Mouse (Mus musculus): ENCODE results near the gene Ptges2. TPM values are rescaled to one million over a fixed set of nuclear protein-coding genes. Genes with fewer than 3 reads are reported as not detected.

Gene Ptges2
- polyA plus RNA-seq, 1 experiment from 2014 or later = 24.9 TPM

- H3K9ac ChIP-seq = no peak overlapping the region
- H3K27ac ChIP-seq = no peak overlapping the region
- WGBS = 90% methylated on average over 7 of the region's 7 CpGs
- peaks cover 47% of the 10 kb centered on the region for H3K36me3 ChIP-seq
- H3K4me2 ChIP-seq = no peak overlapping the region
- H3K4me3 ChIP-seq = no peak overlapping the region
- H3K4me1 ChIP-seq = peaks cover 13% of the 10 kb centered on the region
- no peaks in the 10 kb centered on the region for H3K27me3 ChIP-seq
- ATAC-seq (ENCODE audit: insufficient number of reproducible peaks, low FRiP score, low TSS enrichment, low read depth) = no peak
- H3K9me3 ChIP-seq = no peaks in the 10 kb centered on the region
Observed at GRCm38 (mm10) chr2:32380001-32380500, 15.6 kb upstream of the Ptges2 start.

GRCm38 (mm10) chr2:32381141-32381774 lies 14.4 kb upstream of the Ptges2 start:
- Histone ChIP-seq H3K27me3 (no peaks in the 10 kb centered on the region), H3K9me3 (no peaks in the 10 kb centered on the region), H3K4me3 (peak overlapping the region; percentile 61), H3K27ac (peak overlapping the region; percentile 61), H3K4me2 (peak overlapping the region; percentile 97), H3K36me3 (peaks cover 35% of the 10 kb centered on the region), H3K9ac (peak overlapping the region; percentile 39), H3K4me1 (peaks cover 13% of the 10 kb centered on the region)
- under 1% methylated on average over 27 of the region's 27 CpGs for WGBS
- 0 out of 2 replicates have a peak, but pooled peaks have one; percentile 12 for ATAC-seq (ENCODE audit: insufficient number of reproducible peaks, low FRiP score, low TSS enrichment, low read depth)

- no peaks in the 10 kb centered on the region for H3K27me3 ChIP-seq
- peaks cover 13% of the 10 kb centered on the region for H3K4me1 ChIP-seq
- H3K27ac ChIP-seq = peak within 1 kb of the TSS; percentile 61
- no peaks in the 10 kb centered on the region for H3K9me3 ChIP-seq
- ATAC-seq (ENCODE audit: insufficient number of reproducible peaks, low FRiP score, low TSS enrichment, low read depth) = peak; percentile 86
- H3K4me2 ChIP-seq = peak within 1 kb of the TSS; percentile 97
- H3K9ac ChIP-seq = peak within 1 kb of the TSS; percentile 39
- peak within 1 kb of the TSS; percentile 61 for H3K4me3 ChIP-seq
- peaks cover 30% of the 10 kb centered on the region for H3K36me3 ChIP-seq
- under 1% methylated on average over 34 of the region's 47 CpGs for WGBS
Observed at GRCm38 (mm10) chr2:32381775-32382223, 13.9 kb upstream of the Ptges2 start, which contains the start of gene 1110008P14Rik. Gene 1110008P14Rik (minus strand): TSS chr2:32381938.

- Histone ChIP-seq H3K27me3 (no peaks in the 10 kb centered on the region), H3K27ac (no peak overlapping the region), H3K9me3 (no peaks in the 10 kb centered on the region), H3K4me3 (peak overlapping the region; percentile 61; the same call in 1 of the 2 replicates), H3K4me1 (peaks cover 17% of the 10 kb centered on the region), H3K9ac (no peak overlapping the region), H3K4me2 (no peak overlapping the region), H3K36me3 (peaks cover 21% of the 10 kb centered on the region)
- WGBS = 78% methylated on average over 2 of the region's 2 CpGs
- ATAC-seq (ENCODE audit: insufficient number of reproducible peaks, low FRiP score, low TSS enrichment, low read depth) = no peak
Observed at GRCm38 (mm10) chr2:32382689-32383088, 13.0 kb upstream of the Ptges2 start.

- no peak within 1 kb of the TSS for H3K9ac ChIP-seq
- H3K27me3 ChIP-seq = no peaks in the 10 kb centered on the region
- no peaks in the 10 kb centered on the region for H3K9me3 ChIP-seq
- H3K27ac ChIP-seq = no peak within 1 kb of the TSS
- peaks cover 8% of the 10 kb centered on the region for H3K4me1 ChIP-seq
- no peak within 1 kb of the TSS for H3K4me3 ChIP-seq
- no peak within 1 kb of the TSS for H3K4me2 ChIP-seq
- no peak for ATAC-seq (ENCODE audit: insufficient number of reproducible peaks, low FRiP score, low TSS enrichment, low read depth)
- WGBS = 57% methylated on average over 5 of the region's 5 CpGs
- H3K36me3 ChIP-seq = no peaks in the 10 kb centered on the region
Observed at GRCm38 (mm10) chr2:32387706-32388490, 7.8 kb upstream of the Ptges2 start, which contains the start of gene Lcn2. Gene Lcn2 (minus strand): TSS chr2:32388252.

- Histone ChIP-seq H3K4me3 (no peak overlapping the region), H3K4me1 (peaks cover 8% of the 10 kb centered on the region), H3K27ac (no peak overlapping the region), H3K27me3 (no peaks in the 10 kb centered on the region), H3K36me3 (no peaks in the 10 kb centered on the region), H3K9ac (no peak overlapping the region), H3K4me2 (no peak overlapping the region), H3K9me3 (no peaks in the 10 kb centered on the region)
- 77% methylated on average over 2 of the region's 2 CpGs for WGBS
- ATAC-seq (ENCODE audit: insufficient number of reproducible peaks, low FRiP score, low TSS enrichment, low read depth) = no peak
Observed at GRCm38 (mm10) chr2:32389157-32389556, 6.5 kb upstream of the Ptges2 start.

- H3K27me3 ChIP-seq = no peaks in the 10 kb centered on the region
- WGBS = 64% methylated on average over 8 of the region's 8 CpGs
Observed at GRCm38 (mm10) chr2:32390871-32391270, 4.8 kb upstream of the Ptges2 start.

GRCm38 (mm10) chr2:32392063-32392462 lies 3.6 kb upstream of the Ptges2 start:
- WGBS = 83% methylated on average over 5 of the region's 5 CpGs
- Histone ChIP-seq H3K4me3 (no peak overlapping the region), H3K4me1 (peaks cover 20% of the 10 kb centered on the region), H3K27me3 (no peaks in the 10 kb centered on the region), H3K9ac (no peak overlapping the region), H3K9me3 (no peaks in the 10 kb centered on the region), H3K4me2 (no peak overlapping the region), H3K27ac (no peak overlapping the region), H3K36me3 (no peaks in the 10 kb centered on the region)
- no peak for ATAC-seq (ENCODE audit: insufficient number of reproducible peaks, low FRiP score, low TSS enrichment, low read depth)

More at GRCm38 (mm10) chr2:32390871-32391270, 4.8 kb upstream of the Ptges2 start:
- ATAC-seq (ENCODE audit: insufficient number of reproducible peaks, low FRiP score, low TSS enrichment, low read depth) = no peak
- Histone ChIP-seq H3K4me3 (no peak overlapping the region), H3K27ac (no peak overlapping the region), H3K4me2 (no peak overlapping the region), H3K9ac (no peak overlapping the region), H3K36me3 (no peaks in the 10 kb centered on the region), H3K4me1 (peaks cover 14% of the 10 kb centered on the region), H3K9me3 (no peaks in the 10 kb centered on the region)

- peak overlapping the region; percentile 88 for H3K4me2 ChIP-seq
- H3K27me3 ChIP-seq = no peaks in the 10 kb centered on the region
- peak overlapping the region; percentile 58 for H3K9ac ChIP-seq
- H3K27ac ChIP-seq = peak overlapping the region; percentile 95
- peaks cover 17% of the 10 kb centered on the region for H3K4me1 ChIP-seq
- ATAC-seq (ENCODE audit: insufficient number of reproducible peaks, low FRiP score, low TSS enrichment, low read depth) = no peak
- H3K9me3 ChIP-seq = no peaks in the 10 kb centered on the region
- WGBS = 5% methylated on average over 8 of the region's 8 CpGs
- peaks cover 4% of the 10 kb centered on the region for H3K36me3 ChIP-seq
- H3K4me3 ChIP-seq = peak overlapping the region; percentile 88
Observed at GRCm38 (mm10) chr2:32394973-32395372, 723 bp upstream of the Ptges2 start.

GRCm38 (mm10) chr2:32395946-32396621 lies 388 bp downstream of the Ptges2 start:
- peaks cover 15% of the 10 kb centered on the region for H3K36me3 ChIP-seq

GRCm38 (mm10) chr2:32396695-32397094 lies 999 bp downstream of the Ptges2 start:
- no peaks in the 10 kb centered on the region for H3K27me3 ChIP-seq
- H3K4me2 ChIP-seq = peak overlapping the region; percentile 88
- H3K27ac ChIP-seq = peak overlapping the region; percentile 95
- no peaks in the 10 kb centered on the region for H3K9me3 ChIP-seq
- peak overlapping the region; percentile 78 for H3K9ac ChIP-seq
- H3K36me3 ChIP-seq = peaks cover 19% of the 10 kb centered on the region
- peak overlapping the region; percentile 88 for H3K4me3 ChIP-seq
- under 1% methylated on average over 15 of the region's 15 CpGs for WGBS
- no peak for ATAC-seq (ENCODE audit: insufficient number of reproducible peaks, low FRiP score, low TSS enrichment, low read depth)
- H3K4me1 ChIP-seq = peaks cover 17% of the 10 kb centered on the region

More at GRCm38 (mm10) chr2:32395946-32396621, 388 bp downstream of the Ptges2 start:
- H3K9ac ChIP-seq = peak overlapping the region; percentile 78
- no peaks in the 10 kb centered on the region for H3K9me3 ChIP-seq
- H3K4me1 ChIP-seq = peaks cover 17% of the 10 kb centered on the region
- peak overlapping the region; percentile 88 for H3K4me2 ChIP-seq
- WGBS = under 1% methylated on average over 58 of the region's 59 CpGs
- peak overlapping the region; percentile 95 for H3K27ac ChIP-seq
- ATAC-seq (ENCODE audit: insufficient number of reproducible peaks, low FRiP score, low TSS enrichment, low read depth) = peak; percentile 86
- H3K4me3 ChIP-seq = peak overlapping the region; percentile 88
- no peaks in the 10 kb centered on the region for H3K27me3 ChIP-seq

Measured in limb, embryonic 15.5 days (tissue).